Mouse (Mus musculus) left cerebral cortex, adult 18-20 months (tissue): ENCODE measurements around the gene Olfr435. TPM values are rescaled to one million over a fixed set of nuclear protein-coding genes. Genes with fewer than 3 reads are reported as not detected.
A peak's percentile ranks its signal among the peaks of the same experiment; 100 is the strongest.
"Not testable (repeated sequence)": the region's sequence is repeated elsewhere in the genome, so short reads cannot be mapped to it uniquely, and the experiment has no call there.

ENCODE experiments used
- DNase-seq, 2 experiments: peaks; one replicate each; pipeline ENCODE4 v3.0.0; 2021 to 2022; ENCODE audit warnings: low spot score in 2 of 2, mixed read lengths in 1 of 2
- long read RNA-seq, 2 experiments: library from polyadenylated mRNA; stranded (forward); transcript quantifications; one replicate each; pipeline ENCODE4 v2.0.0; 2021
- total RNA-seq, 2 experiments: library from RNA; stranded (reverse); gene quantifications; 2 replicates each; pipeline ENCODE4 v1.2.3; 2021

Olfr435 gene
- not detected for total RNA-seq
- long read RNA-seq, experiment 1: 0 reads
- long read RNA-seq, experiment 2: 0 reads

- DNase-seq: no peak
These were observed at the start of gene Olfr435 for GRCm38 (mm10) chr6:43196781-43197180. Gene Olfr435, plus strand, starts transcription at chr6:43197146.

GRCm38 (mm10) chr6:43159502-43159901 is 37.4 kb upstream of the Olfr435 start:
- no peak for DNase-seq

- DNase-seq: no peak
These were observed 34.0 kb upstream of the Olfr435 start, which contains the start of gene Olfr437 for GRCm38 (mm10) chr6:43162982-43163381. Gene Olfr437, plus strand, starts transcription at chr6:43163282.

- no peak for DNase-seq
These were observed 29.7 kb upstream of the Olfr435 start for GRCm38 (mm10) chr6:43167246-43167645.

GRCm38 (mm10) chr6:43171840-43172239 is 25.1 kb upstream of the Olfr435 start, which contains the start of gene Olfr13:
Gene Olfr13, plus strand, starts transcription at chr6:43172140.
- DNase-seq: no peak

- DNase-seq: no peak
These were observed 18.8 kb upstream of the Olfr435 start for GRCm38 (mm10) chr6:43178129-43178528.

- DNase-seq: no peak
These were observed 18.1 kb upstream of the Olfr435 start for GRCm38 (mm10) chr6:43178584-43179501.

- DNase-seq: no peak
These were observed 6.0 kb upstream of the Olfr435 start for GRCm38 (mm10) chr6:43190986-43191385.

GRCm38 (mm10) chr6:43198094-43198493 is 1.1 kb downstream of the Olfr435 start:
- no peak for DNase-seq

GRCm38 (mm10) chr6:43202786-43203185 is 5.8 kb downstream of the Olfr435 start:
- DNase-seq: no peak

GRCm38 (mm10) chr6:43205355-43205754 is 8.4 kb downstream of the Olfr435 start:
- DNase-seq: no peak

- peak; percentile 24 to 52 for DNase-seq
These were observed 15.9 kb downstream of the Olfr435 start, which contains the start of gene Olfr434 for GRCm38 (mm10) chr6:43212873-43213272. Gene Olfr434, plus strand, starts transcription at chr6:43213021.

- not testable (repeated sequence) for DNase-seq
These were observed 34.3 kb downstream of the Olfr435 start, which contains the start of gene Olfr47 for GRCm38 (mm10) chr6:43231255-43231654. Gene Olfr47, plus strand, starts transcription at chr6:43231529.

- DNase-seq: no peak
These were observed 45.1 kb downstream of the Olfr435 start for GRCm38 (mm10) chr6:43242061-43242460.

- DNase-seq: no peak
These were observed 50.5 kb downstream of the Olfr435 start for GRCm38 (mm10) chr6:43247396-43247795.

- DNase-seq: no peak
These were observed 56.0 kb downstream of the Olfr435 start for GRCm38 (mm10) chr6:43252994-43253393.

Other genes with a start within 250 kb of the Olfr435 start
- not detected for gene Olfr444, start 248.1 kb upstream of the Olfr435 start, total RNA-seq
- gene Olfr441, start 90.8 kb upstream of the Olfr435 start, total RNA-seq: not detected
- gene Olfr237-ps1, start 50.6 kb upstream of the Olfr435 start, total RNA-seq: not detected
- gene Olfr437, start 33.9 kb upstream of the Olfr435 start, total RNA-seq: not detected
- not detected for gene Olfr13, start 25.0 kb upstream of the Olfr435 start, total RNA-seq
- not detected for gene Olfr434, start 15.9 kb downstream of the Olfr435 start, total RNA-seq
- not detected for gene Olfr47, start 34.4 kb downstream of the Olfr435 start, total RNA-seq
- 1 to 10 TPM; 2.6 to 3.1 TPM for gene Arhgef5, start 68.4 kb downstream of the Olfr435 start, total RNA-seq
- not detected for gene Nobox, start 112.4 kb downstream of the Olfr435 start, total RNA-seq